In genomic region chr9:66124111-66124531, GRCm38 (mm10) we compare ENCODE assay signal across 8 mouse cellular contexts. TPM values are rescaled to one million over a fixed set of nuclear protein-coding genes. Genes with fewer than 3 reads are reported as not detected.
DNase-seq lines count a peak whose midpoint lies in the region; ATAC-seq and TF ChIP-seq lines count a peak whose summit lies in the region.

No protein-coding gene starts in this region.

- under 1% methylated on average over 12 of the region's 12 CpGs for WGBS in embryonic facial prominence, embryonic 15.5 days
- under 1% methylated on average over 12 of the region's 12 CpGs for WGBS in hindbrain, postnatal 0 days
- 0% methylated on average over 12 of the region's 12 CpGs for WGBS in lung, embryonic 16.5 days
- under 1% methylated on average over 12 of the region's 12 CpGs for WGBS in stomach, postnatal 0 days

- H3K27me3 ChIP-seq in MEL (ENCODE audit: control insufficient read depth in 1 of 2, insufficient read depth in 2 of 2, low read length in 2 of 2): no peaks in the 10 kb centered on the region
- no peaks in the 10 kb centered on the region for H3K27me3 ChIP-seq in embryonic facial prominence, embryonic 15.5 days
- no peaks in the 10 kb centered on the region for H3K27me3 ChIP-seq in hindbrain, postnatal 0 days (ENCODE audit: insufficient read depth, low read length)
- H3K27me3 ChIP-seq in lung, embryonic 16.5 days (ENCODE audit: control insufficient read depth, insufficient read depth, low read depth, low read length): no peaks in the 10 kb centered on the region
- H3K27me3 ChIP-seq in stomach, postnatal 0 days (ENCODE audit: control insufficient read depth, insufficient read depth, low read length): no peaks in the 10 kb centered on the region

- peaks cover 41% of the 10 kb centered on the region for H3K79me2 ChIP-seq in MEL (ENCODE audit: control insufficient read depth, insufficient read depth, low read length, poor library complexity)

- TF ChIP-seq POLR2A in MEL (IDR thresholded peaks at IDR 0.05; ENCODE audit: control insufficient read depth in 1 of 2, insufficient read depth in 1 of 2, low read depth in 1 of 2, low read length in 2 of 2, poor library complexity in 1 of 2): no peak

- DNase-seq in kidney, adult 11 months: peak; percentile 19
- no peak for DNase-seq in kidney, postnatal 4 days
- DNase-seq in MEL (ENCODE audit: low read depth, low spot score): peak; percentile 71
- DNase-seq in hindbrain, postnatal 0 days (ENCODE audit: low spot score): peak; percentile 40
- DNase-seq in stomach, postnatal 0 days (ENCODE audit: low spot score): peak; percentile 52
- no peak for DNase-seq in c-Kit-positive CD71-positive TER-119-positive erythroid progenitor cells, embryonic 14.5 days (ENCODE audit: low spot score)

- peaks cover 0 to 46% of the 10 kb centered on the region in 2 experiments; a peak in 2 of 4 replicates for H3K36me3 ChIP-seq in MEL (ENCODE audit: control insufficient read depth in 1 of 2, insufficient read depth in 2 of 2, low read length in 2 of 2)
- no peaks in the 10 kb centered on the region; the same call in 1 of the 2 replicates for H3K36me3 ChIP-seq in embryonic facial prominence, embryonic 15.5 days
- H3K36me3 ChIP-seq in hindbrain, postnatal 0 days (ENCODE audit: insufficient read depth, low read length): no peaks in the 10 kb centered on the region
- no peaks in the 10 kb centered on the region for H3K36me3 ChIP-seq in lung, embryonic 16.5 days (ENCODE audit: control insufficient read depth, insufficient read depth, low read length)
- no peaks in the 10 kb centered on the region for H3K36me3 ChIP-seq in stomach, postnatal 0 days (ENCODE audit: control insufficient read depth, insufficient read depth, low read length)

- H3K9ac ChIP-seq in MEL (ENCODE audit: control insufficient read depth, low read depth, low read length, poor library complexity, severe bottlenecking): peak overlapping the region; percentile 93
- peak overlapping the region; percentile 78 for H3K9ac ChIP-seq in embryonic facial prominence, embryonic 15.5 days
- peak overlapping the region; percentile 84 for H3K9ac ChIP-seq in hindbrain, postnatal 0 days (replicated peaks; ENCODE audit: low read length)
- peak overlapping the region; percentile 69 for H3K9ac ChIP-seq in lung, embryonic 16.5 days (ENCODE audit: low read length)
- peak overlapping the region; percentile 82 for H3K9ac ChIP-seq in stomach, postnatal 0 days (ENCODE audit: low read length)

- peak overlapping the region; percentile 77 to 95 for H3K4me3 ChIP-seq in MEL (ENCODE audit: control insufficient read depth in 1 of 2, insufficient read depth in 1 of 2, low read depth in 2 of 2, low read length in 2 of 2)
- H3K4me3 ChIP-seq in embryonic facial prominence, embryonic 15.5 days (replicated peaks): peak overlapping the region; percentile 82
- H3K4me3 ChIP-seq in hindbrain, postnatal 0 days (ENCODE audit: low read length): peak overlapping the region; percentile 83
- H3K4me3 ChIP-seq in lung, embryonic 16.5 days (ENCODE audit: low read length): peak overlapping the region; percentile 58
- peak overlapping the region; percentile 85 for H3K4me3 ChIP-seq in stomach, postnatal 0 days (ENCODE audit: low read depth, low read length)

- TF ChIP-seq EP300 in MEL (IDR thresholded peaks at IDR 0.05; ENCODE audit: low read depth in 1 of 2, low read length in 2 of 2): no peak
- no peak for TF ChIP-seq EP300 in stomach, postnatal 0 days (optimal IDR thresholded peaks at IDR 0.05)

- peak overlapping the region; percentile 65 for H3K4me2 ChIP-seq in embryonic facial prominence, embryonic 15.5 days (replicated peaks)
- peak overlapping the region; percentile 75 for H3K4me2 ChIP-seq in hindbrain, postnatal 0 days (ENCODE audit: low read depth, low read length)
- H3K4me2 ChIP-seq in lung, embryonic 16.5 days (ENCODE audit: low read depth, low read length): peak overlapping the region; percentile 69
- H3K4me2 ChIP-seq in stomach, postnatal 0 days (replicated peaks; ENCODE audit: low read depth): peak overlapping the region; percentile 80

- TF ChIP-seq RAD21 in MEL (IDR thresholded peaks at IDR 0.05; ENCODE audit: low read depth, low read length): no peak

- no peaks in the 10 kb centered on the region for H3K9me3 ChIP-seq in MEL (replicated peaks; ENCODE audit: insufficient read depth, low read length)
- H3K9me3 ChIP-seq in embryonic facial prominence, embryonic 15.5 days (replicated peaks): no peaks in the 10 kb centered on the region
- H3K9me3 ChIP-seq in hindbrain, postnatal 0 days (ENCODE audit: low read length): no peaks in the 10 kb centered on the region
- H3K9me3 ChIP-seq in lung, embryonic 16.5 days (ENCODE audit: control insufficient read depth, low read length): no peaks in the 10 kb centered on the region
- H3K9me3 ChIP-seq in stomach, postnatal 0 days (ENCODE audit: control insufficient read depth, low read length): no peaks in the 10 kb centered on the region

- H3K27ac ChIP-seq in MEL (ENCODE audit: control insufficient read depth, low read depth, low read length): peak overlapping the region; percentile 75
- peak overlapping the region; percentile 88 for H3K27ac ChIP-seq in embryonic facial prominence, embryonic 15.5 days (replicated peaks)
- H3K27ac ChIP-seq in hindbrain, postnatal 0 days: peak overlapping the region; percentile 89
- peak overlapping the region; percentile 58 for H3K27ac ChIP-seq in lung, embryonic 16.5 days (ENCODE audit: low read length)
- peak overlapping the region; percentile 90 for H3K27ac ChIP-seq in stomach, postnatal 0 days (replicated peaks)

- no peak for ATAC-seq in embryonic facial prominence, embryonic 15.5 days (ENCODE audit: insufficient number of reproducible peaks, low FRiP score, low TSS enrichment, low read depth)
- no peak; the same call in 1 of the 2 replicates for ATAC-seq in hindbrain, postnatal 0 days
- ATAC-seq in lung, embryonic 16.5 days (ENCODE audit: low read depth): peak; percentile 15; the same call in 1 of the 2 replicates
- ATAC-seq in stomach, postnatal 0 days (ENCODE audit: low FRiP score, low TSS enrichment): no peak

- TF ChIP-seq CTCF in MEL (IDR thresholded peaks at IDR 0.05 in 2 of 3, conservative IDR thresholded peaks at IDR 0.05 in 1 of 3; ENCODE audit: control insufficient read depth in 1 of 3, insufficient read depth in 1 of 3, low read depth in 2 of 3, low read length in 3 of 3, poor library complexity in 1 of 3, severe bottlenecking in 1 of 3): no peak
- no peak for TF ChIP-seq CTCF in hindbrain, postnatal 0 days (IDR thresholded peaks at IDR 0.05; ENCODE audit: low read depth)
- TF ChIP-seq CTCF in stomach, postnatal 0 days (IDR thresholded peaks at IDR 0.05; ENCODE audit: low read depth): no peak

- H3K4me1 ChIP-seq in MEL (ENCODE audit: control insufficient read depth in 1 of 2, insufficient read depth in 2 of 2, low read length in 2 of 2): peaks cover 19 to 31% of the 10 kb centered on the region in 2 experiments
- H3K4me1 ChIP-seq in embryonic facial prominence, embryonic 15.5 days: peaks cover 25% of the 10 kb centered on the region
- peaks cover 18% of the 10 kb centered on the region for H3K4me1 ChIP-seq in hindbrain, postnatal 0 days (ENCODE audit: insufficient read depth, low read length)
- H3K4me1 ChIP-seq in lung, embryonic 16.5 days (replicated peaks; ENCODE audit: control insufficient read depth, insufficient read depth, low read length): peaks cover 24% of the 10 kb centered on the region
- H3K4me1 ChIP-seq in stomach, postnatal 0 days (replicated peaks; ENCODE audit: control insufficient read depth, insufficient read depth): 0 out of 2 replicates have a peak, but pooled peaks cover 3% of the 10 kb centered on the region

RNA-seq across cellular contexts. Expression of gene Snx1, which starts 2.3 kb away (rescaled TPM):
- total RNA-seq in MEL (2012; rRNA removed): 83.9 and 88.2 TPM in 2 replicates
- 100 to 1,000 TPM; 113 to 189 TPM for polyA plus RNA-seq in MEL (2012; ENCODE audit: insufficient read depth in 1 of 2, insufficient read length in 2 of 2, low read depth in 1 of 2, low replicate concordance in 2 of 2, missing spikeins in 1 of 2)
- polyA plus RNA-seq in embryonic facial prominence, embryonic 15.5 days (2015; fragmentation: Nextera tagmentation; extraction: Ambion mirVana): 127 and 130 TPM in 2 replicates
- total RNA-seq in hindbrain, postnatal 0 days (2014; rRNA removed): 43.4 and 50.4 TPM in 2 replicates
- 47.3 and 55.0 TPM in 2 replicates for polyA plus RNA-seq in hindbrain, postnatal 0 days (2015; fragmentation: Nextera tagmentation; extraction: Ambion mirVana)
- polyA plus RNA-seq in lung, embryonic 16.5 days (2015; fragmentation: Nextera tagmentation; extraction: Ambion mirVana): 123 TPM in 2 replicates
- polyA plus RNA-seq in stomach, postnatal 0 days (2015; fragmentation: Nextera tagmentation; extraction: Ambion mirVana): 77.5 and 77.6 TPM in 2 replicates

RNA-seq across cellular contexts. Expression of gene Ciao2a, which starts 2.3 kb away (rescaled TPM):
- 103 and 121 TPM in 2 replicates for total RNA-seq in MEL (2012; rRNA removed)
- polyA plus RNA-seq in MEL (2012; ENCODE audit: insufficient read depth in 1 of 2, insufficient read length in 2 of 2, low read depth in 1 of 2, low replicate concordance in 2 of 2, missing spikeins in 1 of 2): 10 to 100 TPM in 1 of 2 experiments, not detected in 1; 88.1 TPM
- polyA plus RNA-seq in embryonic facial prominence, embryonic 15.5 days (2015; fragmentation: Nextera tagmentation; extraction: Ambion mirVana): 128 and 129 TPM in 2 replicates
- 25.5 and 29.4 TPM in 2 replicates for total RNA-seq in hindbrain, postnatal 0 days (2014; rRNA removed)
- polyA plus RNA-seq in hindbrain, postnatal 0 days (2015; fragmentation: Nextera tagmentation; extraction: Ambion mirVana): 77.6 and 84.8 TPM in 2 replicates
- 139 and 141 TPM in 2 replicates for polyA plus RNA-seq in lung, embryonic 16.5 days (2015; fragmentation: Nextera tagmentation; extraction: Ambion mirVana)
- polyA plus RNA-seq in stomach, postnatal 0 days (2015; fragmentation: Nextera tagmentation; extraction: Ambion mirVana): 131 and 138 TPM in 2 replicates

RNA-seq across cellular contexts. Expression of gene Dapk2, which starts 33.9 kb away (rescaled TPM):
- total RNA-seq in MEL (2012; rRNA removed): 5.8 and 6.7 TPM in 2 replicates
- 1 to 10 TPM in 1 of 2 experiments, not detected in 1; 8.3 TPM for polyA plus RNA-seq in MEL (2012; ENCODE audit: insufficient read depth in 1 of 2, insufficient read length in 2 of 2, low read depth in 1 of 2, low replicate concordance in 2 of 2, missing spikeins in 1 of 2)
- polyA plus RNA-seq in embryonic facial prominence, embryonic 15.5 days (2015; fragmentation: Nextera tagmentation; extraction: Ambion mirVana): 17.1 and 18.0 TPM in 2 replicates
- total RNA-seq in hindbrain, postnatal 0 days (2014; rRNA removed): 0.21 TPM in 1 of 2 replicates, not detected in the other
- 0.55 and 0.58 TPM in 2 replicates for polyA plus RNA-seq in hindbrain, postnatal 0 days (2015; fragmentation: Nextera tagmentation; extraction: Ambion mirVana)
- 22.8 and 27.3 TPM in 2 replicates for polyA plus RNA-seq in lung, embryonic 16.5 days (2015; fragmentation: Nextera tagmentation; extraction: Ambion mirVana)
- 11.8 and 13.2 TPM in 2 replicates for polyA plus RNA-seq in stomach, postnatal 0 days (2015; fragmentation: Nextera tagmentation; extraction: Ambion mirVana)

RNA-seq across cellular contexts. Expression of gene Snx22, which starts 54.6 kb away (rescaled TPM):
- 7.1 and 10.1 TPM in 2 replicates for total RNA-seq in MEL (2012; rRNA removed)
- polyA plus RNA-seq in MEL (2012; ENCODE audit: insufficient read depth in 1 of 2, insufficient read length in 2 of 2, low read depth in 1 of 2, low replicate concordance in 2 of 2, missing spikeins in 1 of 2): under 1 TPM in 1 of 2 experiments, not detected in 1; 0.43 TPM
- 5.3 and 6.0 TPM in 2 replicates for polyA plus RNA-seq in embryonic facial prominence, embryonic 15.5 days (2015; fragmentation: Nextera tagmentation; extraction: Ambion mirVana)
- 7.1 and 8.8 TPM in 2 replicates for total RNA-seq in hindbrain, postnatal 0 days (2014; rRNA removed)
- polyA plus RNA-seq in hindbrain, postnatal 0 days (2015; fragmentation: Nextera tagmentation; extraction: Ambion mirVana): 12.8 and 13.2 TPM in 2 replicates
- 8.6 and 11.2 TPM in 2 replicates for polyA plus RNA-seq in lung, embryonic 16.5 days (2015; fragmentation: Nextera tagmentation; extraction: Ambion mirVana)
- 1.5 TPM in 2 replicates for polyA plus RNA-seq in stomach, postnatal 0 days (2015; fragmentation: Nextera tagmentation; extraction: Ambion mirVana)

Comparison
In these comparisons a context has a peak if more than half of its experiments do, and no peak if none do; other contexts are left out.
1. DNase-seq: peak in kidney, adult 11 months (single experiment), MEL (single experiment), hindbrain, postnatal 0 days (single experiment) and stomach, postnatal 0 days (single experiment); none in kidney, postnatal 4 days (0 of 2) and c-Kit-positive CD71-positive TER-119-positive erythroid progenitor cells, embryonic 14.5 days (single experiment).
2. Peak in every context shown above with its lines, with median percentiles within 50 percentile points of each other: H3K27ac ChIP-seq, H3K4me3 ChIP-seq, H3K9ac ChIP-seq and H3K4me2 ChIP-seq.